Mouse (Mus musculus): ENCODE data around the gene Mical1.

DNA sequence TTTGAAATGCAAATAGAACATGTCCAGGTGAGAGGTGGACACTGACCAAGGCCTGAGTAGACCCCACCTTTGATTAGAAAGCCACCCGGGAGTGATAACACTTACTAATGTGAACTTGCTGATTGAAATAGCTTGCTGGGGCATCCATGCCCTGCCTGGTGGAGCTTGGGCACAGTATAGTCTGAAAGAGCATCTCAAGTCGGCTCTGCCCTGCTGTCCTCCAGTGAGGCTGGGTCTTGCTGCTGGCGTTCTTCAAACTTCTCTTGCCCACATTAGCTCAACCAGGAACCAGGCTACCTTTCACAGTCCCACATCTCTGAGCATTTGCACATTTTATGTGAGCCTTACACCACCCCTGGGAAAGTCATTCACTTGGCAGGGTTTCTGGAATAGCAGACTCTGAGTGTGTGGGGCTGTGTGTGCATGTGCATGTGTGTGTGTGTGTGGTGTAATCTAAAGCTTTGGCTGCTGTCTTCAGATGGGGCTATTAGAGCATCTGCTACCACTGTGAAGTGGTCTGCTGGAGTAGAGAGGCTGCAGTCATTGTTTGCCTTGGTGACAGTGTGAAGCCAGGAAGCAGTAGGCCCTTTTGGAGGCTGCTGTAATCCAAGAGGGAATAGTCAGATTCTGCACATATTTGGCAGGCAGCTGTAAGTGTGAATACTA is 14.9 kb upstream of the Mical1 start:
- TF ChIP-seq POLR2A (IDR thresholded peaks at IDR 0.05; ENCODE audit: borderline replicate concordance, low read depth, low read length) (no peak), CTCF (IDR thresholded peaks at IDR 0.05; ENCODE audit: low read depth, low read length) (no peak)

Measured in bone marrow macrophage, adult 2 months (primary cell).